Mouse (Mus musculus) stomach, postnatal 0 days (tissue): ENCODE data around the gene Apbb2. TPM values are rescaled to one million over a fixed set of nuclear protein-coding genes. Genes with fewer than 3 reads are reported as not detected.

Source experiments
- ATAC-seq: fragments of 200-750 bp; cut with Nextera tagmentation; 2 replicates; pipeline ENCODE4 v1.8.0; 2017; ENCODE audit not compliant: low FRiP score, low TSS enrichment
- DNase-seq: peaks from one replicate; pipeline ENCODE4 v3.0.0-alpha.2; 2016; ENCODE audit warnings: low spot score
- H3K27ac ChIP-seq: fragments of 300-500 bp; sonication (generic); replicated peaks from 2 replicates; pipeline ENCODE4 v1.5.1; 2014; ENCODE audit warnings: mild to moderate bottlenecking, control low read depth
- H3K27me3 ChIP-seq: fragments of 300-500 bp; sonication (generic); 2 replicates; pipeline ENCODE4 v1.6.1; 2014; ENCODE audit warnings: low read length; ENCODE audit not compliant: control insufficient read depth, insufficient read depth
- H3K36me3 ChIP-seq: fragments of 300-500 bp; sonication (generic); 2 replicates; pipeline ENCODE4 v1.6.1; 2014; ENCODE audit warnings: low read length, mixed read lengths; ENCODE audit not compliant: control insufficient read depth, insufficient read depth
- H3K4me1 ChIP-seq: fragments of 300-500 bp; sonication (generic); replicated peaks from 2 replicates; pipeline ENCODE4 v1.6.1; 2014; ENCODE audit warnings: antibody characterized with exemption; ENCODE audit not compliant: control insufficient read depth, insufficient read depth
- H3K4me2 ChIP-seq: fragments of 300-500 bp; sonication (generic); replicated peaks from 2 replicates; pipeline ENCODE4 v1.6.1; 2014; ENCODE audit warnings: low read depth, mild to moderate bottlenecking, control low read depth, moderate library complexity
- H3K4me3 ChIP-seq: fragments of 300-500 bp; sonication (generic); 2 replicates; pipeline ENCODE4 v1.5.1; 2014; ENCODE audit warnings: low read depth, low read length, control low read depth
- H3K9ac ChIP-seq: fragments of 300-500 bp; sonication (generic); 2 replicates; pipeline ENCODE4 v1.6.1; 2014; ENCODE audit warnings: mild to moderate bottlenecking, low read length, control low read depth, mixed read lengths
- H3K9me3 ChIP-seq: fragments of 300-500 bp; sonication (generic); 2 replicates; pipeline ENCODE4 v1.6.1; 2016; ENCODE audit warnings: low read length; ENCODE audit not compliant: control insufficient read depth
- CTCF ChIP-seq: IDR thresholded peaks from 2 replicates; pipeline ENCODE4 v1.5.1; 2016; ENCODE audit warnings: antibody characterized with exemption, low read depth, mild to moderate bottlenecking, moderate library complexity
- EP300 ChIP-seq: optimal IDR thresholded peaks from 2 replicates; pipeline ENCODE3; 2016; ENCODE audit warnings: antibody characterized with exemption
- WGBS: fragments of 180-500 bp; shearing (Covaris S2); extraction: QIAGEN DNeasy Blood & Tissue Kit; methylation state at CpG from one replicate; pipeline ENCODE4 v1.1.7; 2014; 5-methylcytosine and 5-hydroxymethylcytosine counted together
- polyA plus RNA-seq: library from polyadenylated mRNA; unstranded; fragments of >200 nt; fragmentation: Nextera tagmentation; extraction: Ambion mirVana; gene quantifications from 2 replicates; pipeline ENCODE4 v1.2.1, GENCODE M21; 2015

The Apbb2 gene
- polyA plus RNA-seq, 1 experiment from 2014 or later: 18.3 TPM

DNA sequence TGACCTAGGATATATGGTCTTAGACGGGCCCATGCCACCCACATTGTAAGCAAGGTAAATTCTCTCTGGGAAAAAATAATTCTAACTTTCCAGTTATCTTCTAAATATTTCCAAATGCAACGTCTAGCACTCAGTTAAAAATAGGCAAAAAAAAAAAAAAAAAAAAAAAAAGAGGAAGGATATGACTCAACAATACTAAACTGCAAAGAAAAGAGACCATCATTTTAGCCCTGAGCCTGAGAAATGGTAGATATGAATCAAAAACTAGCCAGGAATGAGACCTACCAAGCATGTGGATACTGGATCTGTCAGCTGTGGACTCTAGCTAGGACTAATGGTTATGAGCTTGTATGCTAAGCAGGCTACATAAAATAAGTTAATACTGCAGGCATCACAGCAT, 338.9 kb downstream of the Apbb2 start:
- 72% methylated on average over 2 of the region's 2 CpGs for WGBS
- H3K9ac ChIP-seq: no peak overlapping the region
- H3K27ac ChIP-seq: no peak overlapping the region
- no peak overlapping the region for H3K4me3 ChIP-seq
- no peaks in the 10 kb centered on the region for H3K27me3 ChIP-seq
- H3K4me2 ChIP-seq: no peak overlapping the region
- H3K9me3 ChIP-seq: no peaks in the 10 kb centered on the region
- no peak for TF ChIP-seq CTCF
- TF ChIP-seq EP300: no peak
- no peaks in the 10 kb centered on the region for H3K36me3 ChIP-seq
- DNase-seq (no peak), ATAC-seq (no peak)
- no peaks in the 10 kb centered on the region for H3K4me1 ChIP-seq

DNA sequence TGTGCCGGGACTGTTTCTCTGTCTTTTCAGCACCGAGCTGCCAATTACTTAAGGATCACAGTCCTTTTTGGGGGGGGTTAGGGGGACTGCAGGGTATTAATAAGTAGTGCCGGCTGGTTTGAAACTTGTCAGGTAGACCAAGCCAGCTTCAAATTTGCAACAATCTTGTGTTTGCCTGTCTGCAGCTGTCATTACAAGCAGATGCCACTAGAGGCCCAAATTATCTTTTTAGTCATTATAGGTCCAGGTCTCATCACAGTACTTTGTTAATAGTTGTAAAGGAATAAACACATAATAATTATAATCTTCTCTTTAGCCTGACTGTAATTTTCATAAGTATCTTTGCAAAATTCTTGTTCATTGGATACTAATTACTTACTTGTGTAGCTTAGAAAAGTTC, 344.2 kb downstream of the Apbb2 start:
- no peaks in the 10 kb centered on the region for H3K36me3 ChIP-seq
- H3K4me3 ChIP-seq: no peak overlapping the region
- DNase-seq (no peak), ATAC-seq (no peak)
- TF ChIP-seq CTCF (peak; percentile 54), EP300 (no peak)
- WGBS: 63% methylated on average over 3 of the region's 3 CpGs
- no peaks in the 10 kb centered on the region for H3K9me3 ChIP-seq
- H3K4me2 ChIP-seq: no peak overlapping the region
- H3K27me3 ChIP-seq: no peaks in the 10 kb centered on the region
- no peak overlapping the region for H3K9ac ChIP-seq
- H3K27ac ChIP-seq: no peak overlapping the region
- H3K4me1 ChIP-seq: no peaks in the 10 kb centered on the region

DNA sequence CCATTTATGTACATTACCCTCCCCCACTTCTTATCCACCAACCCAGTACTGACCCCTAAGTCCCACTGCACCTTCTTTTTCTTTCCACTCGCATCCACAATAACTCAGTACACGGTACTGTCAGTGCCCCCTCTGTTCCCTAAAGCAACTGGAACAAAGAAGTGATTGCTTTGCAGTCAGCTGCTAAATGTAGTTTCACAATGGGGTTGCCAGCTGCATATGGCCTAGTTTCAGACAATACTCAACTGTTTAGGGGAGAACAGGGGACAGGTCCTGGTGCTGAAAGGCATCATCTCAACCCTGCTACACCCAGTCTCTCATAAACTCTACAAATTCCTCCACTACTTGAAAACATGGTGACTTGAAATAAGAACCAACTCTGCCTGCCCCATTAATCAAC, 347.4 kb downstream of the Apbb2 start:
- H3K27me3 ChIP-seq: no peaks in the 10 kb centered on the region
- H3K27ac ChIP-seq: no peak overlapping the region
- H3K36me3 ChIP-seq: no peaks in the 10 kb centered on the region
- TF ChIP-seq CTCF: no peak
- no peak for TF ChIP-seq EP300
- DNase-seq (no peak), ATAC-seq (no peak)
- WGBS: 83% methylated on average over 2 of the region's 2 CpGs
- H3K4me1 ChIP-seq: no peaks in the 10 kb centered on the region
- H3K9me3 ChIP-seq: no peaks in the 10 kb centered on the region
- no peak overlapping the region for H3K4me2 ChIP-seq
- H3K9ac ChIP-seq: no peak overlapping the region
- no peak overlapping the region for H3K4me3 ChIP-seq

DNA sequence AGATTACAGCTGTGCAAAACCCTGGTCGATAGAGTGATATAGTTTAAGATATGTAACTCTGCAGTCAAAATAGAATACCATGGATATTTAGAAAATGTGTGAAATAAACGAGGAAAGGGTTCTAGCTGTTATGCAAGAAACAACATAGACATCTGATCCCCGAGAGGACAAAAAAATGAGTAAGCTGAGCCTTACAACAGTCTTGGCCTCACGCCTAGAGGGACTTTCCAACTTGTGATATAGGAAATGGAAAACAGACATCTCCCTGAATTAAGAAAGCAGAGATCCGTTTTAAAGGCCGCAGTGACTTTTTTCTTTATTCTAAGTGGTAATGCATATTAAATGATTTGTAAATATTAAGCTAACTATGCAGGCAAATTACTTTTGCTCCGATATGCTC, 349.0 kb downstream of the Apbb2 start:
- no peaks in the 10 kb centered on the region for H3K9me3 ChIP-seq
- H3K27ac ChIP-seq: no peak overlapping the region
- no peak overlapping the region for H3K9ac ChIP-seq
- ATAC-seq (no peak), DNase-seq (no peak)
- WGBS: 58% methylated on average over 7 of the region's 7 CpGs
- no peak overlapping the region for H3K4me2 ChIP-seq
- no peaks in the 10 kb centered on the region for H3K4me1 ChIP-seq
- H3K27me3 ChIP-seq: no peaks in the 10 kb centered on the region
- H3K36me3 ChIP-seq: no peaks in the 10 kb centered on the region
- H3K4me3 ChIP-seq: no peak overlapping the region
- TF ChIP-seq EP300 (no peak), CTCF (no peak)

DNA sequence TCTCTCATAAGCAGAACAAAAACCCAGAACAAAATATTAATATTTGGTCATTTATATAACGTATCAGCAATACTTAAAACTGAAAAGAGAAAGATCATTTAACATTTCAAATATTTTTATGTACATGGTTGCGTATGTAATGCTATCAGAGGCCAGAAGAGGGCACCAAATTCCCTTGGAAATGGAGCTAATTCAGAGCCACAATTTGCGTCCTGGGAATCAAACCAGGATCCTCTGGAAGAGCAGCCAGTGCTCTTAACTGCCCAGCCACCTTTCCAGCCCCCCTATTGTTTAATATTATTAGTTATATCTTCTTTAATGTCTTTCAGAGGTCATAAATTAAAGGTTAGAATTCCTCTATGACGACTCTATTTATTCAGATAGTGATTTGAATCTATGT, 355.2 kb downstream of the Apbb2 start:
- WGBS: 39% methylated on average over 4 of the region's 4 CpGs
- Histone ChIP-seq H3K36me3 (no peaks in the 10 kb centered on the region), H3K4me1 (no peaks in the 10 kb centered on the region), H3K4me3 (no peak overlapping the region), H3K9ac (no peak overlapping the region), H3K27ac (no peak overlapping the region), H3K27me3 (no peaks in the 10 kb centered on the region), H3K4me2 (no peak overlapping the region), H3K9me3 (no peaks in the 10 kb centered on the region)
- DNase-seq (peak; percentile 44), ATAC-seq (no peak)
- peak; percentile 81 for TF ChIP-seq CTCF
- no peak for TF ChIP-seq EP300

DNA sequence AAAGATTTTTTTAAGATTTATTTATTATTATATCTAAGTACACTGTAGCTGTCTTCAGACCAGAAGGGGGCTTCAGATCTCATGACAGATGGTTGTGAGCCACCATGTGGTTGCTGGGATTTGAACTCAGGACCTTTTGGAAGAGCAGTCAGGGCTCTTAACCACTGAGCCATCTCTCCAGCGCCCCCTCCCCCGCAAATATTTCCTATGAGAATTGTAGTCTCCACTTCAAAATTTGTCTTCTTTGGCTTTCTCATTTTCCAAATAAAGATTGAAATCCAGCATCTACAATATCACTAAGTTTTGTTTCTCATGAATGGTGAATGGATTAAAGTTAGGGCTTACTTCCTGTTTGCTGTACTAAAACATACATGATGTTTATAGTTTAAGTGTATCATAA, 356.1 kb downstream of the Apbb2 start:
- no peak for DNase-seq
- no peak for ATAC-seq
- H3K4me2 ChIP-seq: no peak overlapping the region
- H3K36me3 ChIP-seq: no peaks in the 10 kb centered on the region
- no peak overlapping the region for H3K27ac ChIP-seq
- H3K9me3 ChIP-seq: no peaks in the 10 kb centered on the region
- H3K4me1 ChIP-seq: no peaks in the 10 kb centered on the region
- WGBS: 88% methylated on average over 2 of the region's 2 CpGs
- no peak overlapping the region for H3K9ac ChIP-seq
- no peak for TF ChIP-seq EP300
- no peak for TF ChIP-seq CTCF
- no peaks in the 10 kb centered on the region for H3K27me3 ChIP-seq
- H3K4me3 ChIP-seq: no peak overlapping the region
